Mouse (Mus musculus): ENCODE results near the gene Mt4. TPM values are rescaled to one million over a fixed set of nuclear protein-coding genes. Genes with fewer than 3 reads are reported as not detected.

The Mt4 gene
- total RNA-seq, 1 experiment: 6.4 TPM

- H3K4me3 ChIP-seq (ENCODE audit: insufficient read depth in 1 of 2, low read depth in 1 of 2, low read length in 2 of 2, poor library complexity in 1 of 2, severe bottlenecking in 1 of 2): no peak overlapping the region
- DNase-seq (ENCODE audit: low read depth, low spot score): no peak
- H3K9ac ChIP-seq (ENCODE audit: insufficient read depth, low read depth, low read length, poor library complexity, severe bottlenecking): no peak overlapping the region
- H3K4me1 ChIP-seq (ENCODE audit: control insufficient read depth in 2 of 2, insufficient read depth in 2 of 2, low read length in 2 of 2, poor library complexity in 1 of 2): no peaks in the 10 kb centered on the region
- H3K27ac ChIP-seq (ENCODE audit: insufficient read depth, low read depth, low read length, poor library complexity, severe bottlenecking): no peak overlapping the region
- H3K9me3 ChIP-seq (ENCODE audit: control insufficient read depth, insufficient read depth, low read depth, low read length): no peaks in the 10 kb centered on the region
- no peaks in the 10 kb centered on the region for H3K36me3 ChIP-seq (ENCODE audit: control insufficient read depth, insufficient read depth, low read length, poor library complexity, severe bottlenecking)
- in situ Hi-C loops (cut with MboI; ENCODE audit: low sequenced_read_pairs in 2 of 2, unreplicated experiment in 2 of 2): no loop called here
- TF ChIP-seq CHD2 (IDR thresholded peaks at IDR 0.05; ENCODE audit: low read depth, low read length) (no peak), MAFK (IDR thresholded peaks at IDR 0.05; ENCODE audit: insufficient read depth, low read depth, low read length) (no peak), HCFC1 (IDR thresholded peaks at IDR 0.05; ENCODE audit: borderline replicate concordance, insufficient read depth, low read length) (no peak), ZNF384 (IDR thresholded peaks at IDR 0.05; ENCODE audit: low read depth, low read length) (no peak), ZC3H11A (IDR thresholded peaks at IDR 0.05; ENCODE audit: borderline replicate concordance, low read depth, low read length) (no peak)
These were observed 27.6 kb upstream of the Mt4 start for GRCm38 (mm10) chr8:94109396-94109795.

- in situ Hi-C loops (cut with MboI; ENCODE audit: low sequenced_read_pairs in 2 of 2, unreplicated experiment in 2 of 2): no loop called here
- no peak overlapping the region for H3K4me3 ChIP-seq (ENCODE audit: insufficient read depth in 1 of 2, low read depth in 1 of 2, low read length in 2 of 2, poor library complexity in 1 of 2, severe bottlenecking in 1 of 2)
- no peaks in the 10 kb centered on the region for H3K36me3 ChIP-seq (ENCODE audit: control insufficient read depth, insufficient read depth, low read length, poor library complexity, severe bottlenecking)
- no peaks in the 10 kb centered on the region for H3K4me1 ChIP-seq (ENCODE audit: control insufficient read depth in 2 of 2, insufficient read depth in 2 of 2, low read length in 2 of 2, poor library complexity in 1 of 2)
- H3K9me3 ChIP-seq (ENCODE audit: control insufficient read depth, insufficient read depth, low read depth, low read length): no peaks in the 10 kb centered on the region
- no peak overlapping the region for H3K27ac ChIP-seq (ENCODE audit: insufficient read depth, low read depth, low read length, poor library complexity, severe bottlenecking)
- no peak for DNase-seq (ENCODE audit: low read depth, low spot score)
- no peak overlapping the region for H3K9ac ChIP-seq (ENCODE audit: insufficient read depth, low read depth, low read length, poor library complexity, severe bottlenecking)
- no peak for TF ChIP-seq MAFK (IDR thresholded peaks at IDR 0.05; ENCODE audit: insufficient read depth, low read depth, low read length)
- TF ChIP-seq CHD2 (IDR thresholded peaks at IDR 0.05; ENCODE audit: low read depth, low read length): no peak
- TF ChIP-seq ZC3H11A (IDR thresholded peaks at IDR 0.05; ENCODE audit: borderline replicate concordance, low read depth, low read length): no peak
- TF ChIP-seq HCFC1 (IDR thresholded peaks at IDR 0.05; ENCODE audit: borderline replicate concordance, insufficient read depth, low read length): no peak
- no peak for TF ChIP-seq ZNF384 (IDR thresholded peaks at IDR 0.05; ENCODE audit: low read depth, low read length)
These were observed 27.2 kb upstream of the Mt4 start for GRCm38 (mm10) chr8:94109835-94110234.

DNA sequence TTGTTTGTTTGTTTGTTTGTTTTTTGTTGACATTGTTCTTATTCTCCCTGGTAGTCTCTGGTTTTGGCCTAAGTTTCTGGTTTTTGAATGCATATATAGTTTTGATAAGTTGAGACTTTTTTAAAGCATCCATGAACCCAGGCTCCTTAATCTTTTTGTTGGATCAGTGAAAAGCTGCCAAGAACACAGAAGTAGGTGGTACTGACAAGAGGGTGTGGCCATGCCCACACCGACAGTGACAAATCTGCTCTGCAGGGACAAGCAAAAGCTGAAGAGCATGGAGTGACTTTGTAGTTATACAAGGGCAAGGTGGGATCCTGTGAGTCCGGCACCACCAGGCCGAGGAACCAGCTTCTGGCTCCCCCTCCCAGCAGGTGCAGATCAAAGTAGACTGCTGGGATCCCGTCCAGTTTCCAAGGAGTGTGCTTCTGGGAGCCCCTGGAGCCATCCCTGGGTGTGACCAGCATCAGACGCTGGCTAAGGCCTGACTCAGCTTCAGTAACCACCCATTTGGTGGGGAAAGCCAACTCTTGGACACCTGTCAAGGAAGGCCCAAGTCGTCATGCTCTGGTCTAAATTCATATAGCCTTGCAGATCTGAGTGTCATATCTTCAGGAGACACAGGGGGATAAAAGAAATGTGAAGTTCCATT is 26.3 kb upstream of the Mt4 start:
- no peaks in the 10 kb centered on the region for H3K4me1 ChIP-seq (ENCODE audit: control insufficient read depth in 2 of 2, insufficient read depth in 2 of 2, low read length in 2 of 2, poor library complexity in 1 of 2)
- no peak for TF ChIP-seq ZNF384 (IDR thresholded peaks at IDR 0.05; ENCODE audit: low read depth, low read length)
- TF ChIP-seq ZC3H11A (IDR thresholded peaks at IDR 0.05; ENCODE audit: borderline replicate concordance, low read depth, low read length): no peak
- TF ChIP-seq CHD2 (IDR thresholded peaks at IDR 0.05; ENCODE audit: low read depth, low read length): no peak
- TF ChIP-seq MAFK (IDR thresholded peaks at IDR 0.05; ENCODE audit: insufficient read depth, low read depth, low read length): no peak
- TF ChIP-seq HCFC1 (IDR thresholded peaks at IDR 0.05; ENCODE audit: borderline replicate concordance, insufficient read depth, low read length): no peak
- no peak overlapping the region for H3K4me3 ChIP-seq (ENCODE audit: insufficient read depth in 1 of 2, low read depth in 1 of 2, low read length in 2 of 2, poor library complexity in 1 of 2, severe bottlenecking in 1 of 2)
- no peaks in the 10 kb centered on the region for H3K36me3 ChIP-seq (ENCODE audit: control insufficient read depth, insufficient read depth, low read length, poor library complexity, severe bottlenecking)
- no peak overlapping the region for H3K27ac ChIP-seq (ENCODE audit: insufficient read depth, low read depth, low read length, poor library complexity, severe bottlenecking)
- in situ Hi-C loops (cut with MboI; ENCODE audit: low sequenced_read_pairs in 2 of 2, unreplicated experiment in 2 of 2): no loop called here
- no peak overlapping the region for H3K9ac ChIP-seq (ENCODE audit: insufficient read depth, low read depth, low read length, poor library complexity, severe bottlenecking)
- DNase-seq (ENCODE audit: low read depth, low spot score): no peak
- H3K9me3 ChIP-seq (ENCODE audit: control insufficient read depth, insufficient read depth, low read depth, low read length): no peaks in the 10 kb centered on the region

- in situ Hi-C loops (cut with MboI; ENCODE audit: low sequenced_read_pairs in 2 of 2, unreplicated experiment in 2 of 2): no loop called here
- Histone ChIP-seq H3K9me3 (ENCODE audit: control insufficient read depth, insufficient read depth, low read depth, low read length) (no peaks in the 10 kb centered on the region), H3K36me3 (ENCODE audit: control insufficient read depth, insufficient read depth, low read length, poor library complexity, severe bottlenecking) (no peaks in the 10 kb centered on the region), H3K4me1 (ENCODE audit: control insufficient read depth in 2 of 2, insufficient read depth in 2 of 2, low read length in 2 of 2, poor library complexity in 1 of 2) (no peaks in the 10 kb centered on the region), H3K4me3 (ENCODE audit: insufficient read depth in 1 of 2, low read depth in 1 of 2, low read length in 2 of 2, poor library complexity in 1 of 2, severe bottlenecking in 1 of 2) (no peak overlapping the region), H3K27ac (ENCODE audit: insufficient read depth, low read depth, low read length, poor library complexity, severe bottlenecking) (no peak overlapping the region), H3K9ac (ENCODE audit: insufficient read depth, low read depth, low read length, poor library complexity, severe bottlenecking) (no peak overlapping the region)
- DNase-seq (ENCODE audit: low read depth, low spot score): no peak
- no peak for TF ChIP-seq ZNF384 (IDR thresholded peaks at IDR 0.05; ENCODE audit: low read depth, low read length)
- no peak for TF ChIP-seq CHD2 (IDR thresholded peaks at IDR 0.05; ENCODE audit: low read depth, low read length)
- TF ChIP-seq MAFK (IDR thresholded peaks at IDR 0.05; ENCODE audit: insufficient read depth, low read depth, low read length): no peak
- no peak for TF ChIP-seq HCFC1 (IDR thresholded peaks at IDR 0.05; ENCODE audit: borderline replicate concordance, insufficient read depth, low read length)
- TF ChIP-seq ZC3H11A (IDR thresholded peaks at IDR 0.05; ENCODE audit: borderline replicate concordance, low read depth, low read length): no peak
These were observed 23.6 kb upstream of the Mt4 start for GRCm38 (mm10) chr8:94113435-94113834.

Measured in ES-E14 (cell line).